Mouse (Mus musculus) forebrain, embryonic 15.5 days (tissue): ENCODE data around the gene Upp2. TPM values are rescaled to one million over a fixed set of nuclear protein-coding genes. Genes with fewer than 3 reads are reported as not detected.

Experiments
- ATAC-seq: fragments of 200-750 bp; cut with Nextera tagmentation; replicated peaks from 2 replicates; pipeline ENCODE4 v1.8.0; 2017; ENCODE audit warnings: mild to moderate bottlenecking, moderate TSS enrichment, moderate library complexity
- H3K27ac ChIP-seq: fragments of 300-500 bp; sonication (generic); replicated peaks from 2 replicates; pipeline ENCODE4 v1.5.1; 2015; ENCODE audit warnings: mild to moderate bottlenecking, inconsistent platforms
- H3K27me3 ChIP-seq: fragments of 300-500 bp; sonication (generic); 2 replicates; pipeline ENCODE4 v1.6.1; 2015; ENCODE audit warnings: inconsistent platforms
- H3K36me3 ChIP-seq: fragments of 300-500 bp; sonication (generic); 2 replicates; pipeline ENCODE4 v1.6.1; 2015; ENCODE audit warnings: mild to moderate bottlenecking, inconsistent platforms
- H3K4me1 ChIP-seq: fragments of 300-500 bp; sonication (generic); 2 replicates; pipeline ENCODE4 v1.6.1; 2015; ENCODE audit warnings: inconsistent platforms
- H3K4me2 ChIP-seq: fragments of 300-500 bp; sonication (generic); replicated peaks from 2 replicates; pipeline ENCODE4 v1.6.1; 2015; ENCODE audit warnings: mild to moderate bottlenecking, inconsistent platforms
- H3K4me3 ChIP-seq: fragments of 300-500 bp; sonication (generic); 2 replicates; pipeline ENCODE4 v1.5.1; 2015; ENCODE audit warnings: mild to moderate bottlenecking, inconsistent platforms
- H3K9ac ChIP-seq: fragments of 300-500 bp; sonication (generic); replicated peaks from 2 replicates; pipeline ENCODE4 v1.6.1; 2015; ENCODE audit warnings: mild to moderate bottlenecking, inconsistent platforms
- H3K9me3 ChIP-seq: fragments of 300-500 bp; sonication (generic); 2 replicates; pipeline ENCODE4 v1.6.1; 2016; ENCODE audit warnings: inconsistent platforms
- WGBS: fragments of 180-500 bp; shearing (Covaris S2); methylation state at CpG from one replicate; pipeline ENCODE4 v1.1.7; 2015; ENCODE audit warnings: mixed read lengths; 5-methylcytosine and 5-hydroxymethylcytosine counted together
- polyA plus RNA-seq: library from polyadenylated mRNA; unstranded; fragments of >200 nt; fragmentation: Nextera tagmentation; extraction: Ambion mirVana; gene quantifications from 2 replicates; pipeline ENCODE4 v1.2.1, GENCODE M21; 2015

Gene Upp2
- polyA plus RNA-seq, 1 experiment from 2014 or later: 14.4 TPM

DNA sequence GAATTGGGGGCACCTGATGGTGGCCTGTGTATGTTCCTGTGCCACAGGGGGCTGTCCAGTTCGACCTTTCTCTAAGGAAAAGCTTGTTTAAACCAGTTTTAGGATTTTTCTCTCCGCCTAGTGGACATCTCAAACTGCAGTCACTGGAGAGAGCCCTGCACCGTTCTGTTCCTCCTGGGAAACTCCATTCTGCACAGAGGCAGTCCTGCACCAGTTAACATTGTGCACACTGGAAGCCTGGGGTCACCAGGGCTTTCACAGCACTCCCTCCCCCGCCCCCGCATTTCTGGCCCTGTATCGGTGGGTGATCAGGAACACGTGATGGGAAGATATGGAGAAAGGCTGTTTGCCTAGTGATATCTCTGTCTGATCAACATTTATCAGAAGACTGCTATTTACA, 133.3 kb downstream of the Upp2 start:
- Histone ChIP-seq H3K36me3 (no peaks in the 10 kb centered on the region), H3K9ac (no peak overlapping the region), H3K27ac (no peak overlapping the region), H3K4me3 (no peak overlapping the region), H3K27me3 (no peaks in the 10 kb centered on the region), H3K4me1 (no peaks in the 10 kb centered on the region), H3K4me2 (no peak overlapping the region), H3K9me3 (no peaks in the 10 kb centered on the region)
- WGBS: 71% methylated on average over 7 of the region's 7 CpGs
- ATAC-seq: 0 out of 2 replicates have a peak, but pooled peaks have one; percentile 46

DNA sequence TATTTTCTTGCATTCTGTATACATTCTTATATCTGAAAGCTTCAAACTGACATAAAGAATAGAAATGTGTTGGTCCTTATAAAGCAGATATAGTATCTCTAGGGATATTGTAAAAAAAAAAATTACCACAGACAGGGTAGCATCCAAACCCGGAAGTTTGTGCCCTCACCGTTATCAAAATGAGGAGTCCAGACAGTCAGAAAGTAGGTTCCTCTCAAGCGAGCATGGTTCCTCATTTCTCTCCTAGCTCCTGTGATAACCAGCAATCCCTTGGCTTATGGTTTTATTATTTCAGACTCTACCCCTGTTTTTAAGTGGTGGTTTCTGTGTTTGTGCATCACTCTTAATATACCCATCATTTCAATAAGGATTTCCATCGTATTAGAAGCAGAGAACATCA, 134.5 kb downstream of the Upp2 start:
- ATAC-seq: no peak
- Histone ChIP-seq H3K4me2 (no peak overlapping the region), H3K4me1 (no peaks in the 10 kb centered on the region), H3K9me3 (no peaks in the 10 kb centered on the region), H3K9ac (no peak overlapping the region), H3K4me3 (no peak overlapping the region), H3K27me3 (no peaks in the 10 kb centered on the region), H3K36me3 (no peaks in the 10 kb centered on the region), H3K27ac (no peak overlapping the region)
- 92% methylated on average over 4 of the region's 4 CpGs for WGBS

DNA sequence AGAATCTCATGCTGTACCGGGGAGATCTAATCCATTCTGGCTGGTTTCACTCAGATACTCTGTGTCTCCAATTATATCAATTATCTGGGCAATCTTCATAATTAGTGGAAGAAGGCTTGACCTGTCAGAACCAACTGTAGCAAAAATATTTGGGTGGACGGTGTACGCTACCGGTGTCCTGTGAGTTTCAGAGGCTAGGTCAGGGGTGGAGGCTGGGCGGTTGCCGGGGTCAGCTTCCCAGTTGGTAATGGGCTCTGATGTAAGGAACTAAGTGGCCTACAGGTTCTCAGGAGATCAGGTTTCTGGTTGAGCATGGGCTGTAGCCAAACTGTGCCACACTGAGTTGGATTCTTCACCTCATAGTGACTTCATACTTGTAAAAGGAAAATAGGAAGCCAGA, 136.1 kb downstream of the Upp2 start:
- Histone ChIP-seq H3K4me3 (no peak overlapping the region), H3K27ac (no peak overlapping the region), H3K4me2 (no peak overlapping the region), H3K4me1 (no peaks in the 10 kb centered on the region), H3K9ac (no peak overlapping the region), H3K36me3 (no peaks in the 10 kb centered on the region), H3K9me3 (no peaks in the 10 kb centered on the region), H3K27me3 (no peaks in the 10 kb centered on the region)
- ATAC-seq: no peak
- 90% methylated on average over 6 of the region's 6 CpGs for WGBS

DNA sequence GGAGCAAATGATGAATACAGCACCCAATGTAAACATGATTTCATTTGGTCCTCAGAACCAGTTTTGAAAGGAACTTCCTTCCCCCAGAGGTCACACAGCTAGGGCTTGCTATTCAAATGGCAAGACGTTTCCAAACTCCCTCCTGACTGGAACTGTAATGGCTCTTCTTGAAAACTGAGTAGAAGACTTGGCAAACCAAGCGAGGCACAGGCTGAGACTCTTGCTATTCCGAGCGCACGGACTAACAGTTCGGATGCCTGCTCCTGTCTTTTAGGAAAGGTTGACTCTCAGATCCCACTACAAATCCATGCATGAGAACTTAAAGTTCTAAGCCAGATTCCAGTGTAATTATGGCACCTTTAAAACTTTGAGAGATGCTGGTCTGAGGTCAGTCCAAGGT, 136.5 kb downstream of the Upp2 start:
- no peak overlapping the region for H3K4me2 ChIP-seq
- H3K9me3 ChIP-seq: no peaks in the 10 kb centered on the region
- no peaks in the 10 kb centered on the region for H3K36me3 ChIP-seq
- H3K9ac ChIP-seq: no peak overlapping the region
- no peaks in the 10 kb centered on the region for H3K4me1 ChIP-seq
- no peak overlapping the region for H3K4me3 ChIP-seq
- H3K27me3 ChIP-seq: no peaks in the 10 kb centered on the region
- H3K27ac ChIP-seq: no peak overlapping the region
- WGBS: 86% methylated on average over 6 of the region's 6 CpGs
- no peak for ATAC-seq

DNA sequence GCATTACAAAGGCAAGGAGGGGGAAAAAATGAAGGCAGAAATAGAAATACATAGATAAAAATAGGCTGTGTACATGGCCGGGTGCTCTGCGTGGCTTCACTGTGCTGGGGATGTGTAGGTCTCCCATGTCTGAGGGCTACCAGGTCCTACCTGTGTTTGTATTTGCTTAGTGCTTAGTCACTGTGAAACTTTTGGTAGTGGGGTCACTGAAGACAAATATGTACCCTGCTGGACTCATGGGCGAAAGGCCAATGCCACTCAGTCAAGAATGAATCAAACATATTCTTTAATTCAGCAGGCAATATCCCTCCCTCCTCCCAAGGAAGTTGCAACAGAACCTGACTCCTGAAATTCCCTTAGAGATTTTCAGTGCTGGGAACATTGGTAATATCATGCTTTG, 137.5 kb downstream of the Upp2 start:
- H3K9ac ChIP-seq: no peak overlapping the region
- no peak overlapping the region for H3K27ac ChIP-seq
- WGBS: 86% methylated on average over 3 of the region's 3 CpGs
- no peaks in the 10 kb centered on the region for H3K4me1 ChIP-seq
- H3K4me2 ChIP-seq: no peak overlapping the region
- ATAC-seq: no peak
- H3K9me3 ChIP-seq: no peaks in the 10 kb centered on the region
- no peaks in the 10 kb centered on the region for H3K36me3 ChIP-seq
- no peak overlapping the region for H3K4me3 ChIP-seq
- H3K27me3 ChIP-seq: no peaks in the 10 kb centered on the region

DNA sequence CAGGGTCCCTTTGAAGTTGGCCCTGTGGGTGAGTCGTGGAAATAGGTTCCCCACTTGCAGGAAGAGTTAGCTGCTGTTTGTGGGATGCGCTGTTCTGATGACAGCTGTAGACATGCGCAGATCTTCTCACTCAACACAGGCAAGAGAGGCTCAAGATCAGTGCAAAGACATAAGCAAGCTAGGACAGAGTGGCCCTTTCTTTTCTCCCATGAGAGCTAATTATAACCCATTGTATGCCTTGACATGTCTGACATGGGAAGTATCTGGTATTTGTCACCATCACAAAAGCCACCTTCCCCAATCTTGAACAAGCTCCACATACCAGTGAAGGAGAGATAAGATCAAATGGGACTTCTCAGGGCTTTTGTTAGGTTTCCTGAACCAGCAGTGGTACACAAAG, 140.6 kb downstream of the Upp2 start:
- WGBS: 81% methylated on average over 3 of the region's 3 CpGs
- no peak for ATAC-seq
- no peak overlapping the region for H3K9ac ChIP-seq
- no peaks in the 10 kb centered on the region for H3K4me1 ChIP-seq
- H3K36me3 ChIP-seq: no peaks in the 10 kb centered on the region
- no peaks in the 10 kb centered on the region for H3K27me3 ChIP-seq
- H3K4me2 ChIP-seq: no peak overlapping the region
- no peaks in the 10 kb centered on the region for H3K9me3 ChIP-seq
- no peak overlapping the region for H3K27ac ChIP-seq
- no peak overlapping the region for H3K4me3 ChIP-seq

DNA sequence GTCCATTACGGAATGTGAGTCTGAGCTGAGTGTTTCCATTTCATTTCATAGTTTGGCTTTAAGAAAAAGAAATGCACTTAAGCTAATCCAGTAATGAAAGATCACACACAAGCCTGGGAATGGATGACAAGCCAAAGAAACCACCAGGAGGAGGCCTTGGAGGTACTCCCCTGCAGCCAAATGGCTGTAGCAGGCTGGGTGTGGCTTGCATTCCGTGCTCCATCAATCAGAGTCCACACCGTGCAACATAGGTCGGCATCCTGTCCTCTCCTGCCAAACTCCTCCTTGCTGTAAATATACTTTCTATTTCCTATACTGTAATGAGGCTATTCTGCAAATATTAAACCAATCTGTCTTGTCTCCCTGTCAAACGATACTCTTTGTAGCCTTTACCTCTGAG, 143.1 kb downstream of the Upp2 start:
- Histone ChIP-seq H3K4me3 (no peak overlapping the region), H3K36me3 (no peaks in the 10 kb centered on the region), H3K4me2 (no peak overlapping the region), H3K27ac (no peak overlapping the region), H3K9ac (no peak overlapping the region), H3K9me3 (no peaks in the 10 kb centered on the region), H3K27me3 (no peaks in the 10 kb centered on the region), H3K4me1 (no peaks in the 10 kb centered on the region)
- WGBS: 77% methylated on average over 5 of the region's 5 CpGs
- no peak for ATAC-seq

DNA sequence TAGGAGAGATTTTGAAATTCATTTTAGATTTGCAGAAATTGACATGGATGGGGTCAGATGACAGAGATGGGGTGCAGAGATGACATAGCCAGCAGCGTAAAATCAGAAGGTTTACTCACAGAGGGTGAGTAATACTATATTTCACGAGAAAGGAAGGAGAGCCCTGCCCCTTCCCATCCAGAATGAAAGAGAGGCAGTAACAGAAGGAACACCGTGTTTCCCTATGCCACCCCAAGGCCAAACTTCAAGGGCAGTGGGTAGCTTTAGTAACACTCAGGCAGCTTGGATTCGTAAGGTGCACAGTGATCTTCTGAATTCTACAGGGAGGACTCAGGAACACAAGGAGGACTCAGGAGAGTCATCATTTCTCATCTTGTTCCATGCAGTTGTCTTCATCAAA, 144.0 kb downstream of the Upp2 start:
- Histone ChIP-seq H3K9me3 (no peaks in the 10 kb centered on the region), H3K9ac (no peak overlapping the region), H3K36me3 (no peaks in the 10 kb centered on the region), H3K4me3 (no peak overlapping the region), H3K27ac (no peak overlapping the region), H3K4me2 (no peak overlapping the region), H3K4me1 (no peaks in the 10 kb centered on the region), H3K27me3 (no peaks in the 10 kb centered on the region)
- no peak for ATAC-seq
- WGBS: 89% methylated on average over 4 of the region's 4 CpGs

DNA sequence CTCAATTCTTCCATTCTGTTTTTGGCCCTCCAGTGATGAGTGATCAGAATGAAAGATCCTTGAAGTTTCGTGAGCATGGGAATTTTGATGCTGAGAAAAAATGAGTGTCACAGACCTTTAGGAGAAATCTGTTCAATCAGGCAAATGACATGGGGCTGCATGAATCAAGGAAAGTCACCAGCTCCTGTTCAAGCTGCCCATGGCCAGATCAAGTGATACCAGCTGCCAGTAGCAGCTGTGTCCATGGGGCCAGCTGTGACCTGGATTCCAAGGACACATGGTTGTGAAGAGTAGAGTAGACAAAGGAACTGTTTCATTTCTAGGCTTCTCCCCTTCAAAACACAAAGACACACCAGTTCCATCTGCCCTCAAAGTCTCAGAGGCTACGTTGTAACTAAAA, 144.4 kb downstream of the Upp2 start:
- ATAC-seq: no peak
- Histone ChIP-seq H3K4me3 (no peak overlapping the region), H3K9ac (no peak overlapping the region), H3K36me3 (no peaks in the 10 kb centered on the region), H3K9me3 (no peaks in the 10 kb centered on the region), H3K27ac (no peak overlapping the region), H3K27me3 (no peaks in the 10 kb centered on the region), H3K4me1 (no peaks in the 10 kb centered on the region), H3K4me2 (no peak overlapping the region)
- WGBS: 71% methylated on average over 2 of the region's 2 CpGs

DNA sequence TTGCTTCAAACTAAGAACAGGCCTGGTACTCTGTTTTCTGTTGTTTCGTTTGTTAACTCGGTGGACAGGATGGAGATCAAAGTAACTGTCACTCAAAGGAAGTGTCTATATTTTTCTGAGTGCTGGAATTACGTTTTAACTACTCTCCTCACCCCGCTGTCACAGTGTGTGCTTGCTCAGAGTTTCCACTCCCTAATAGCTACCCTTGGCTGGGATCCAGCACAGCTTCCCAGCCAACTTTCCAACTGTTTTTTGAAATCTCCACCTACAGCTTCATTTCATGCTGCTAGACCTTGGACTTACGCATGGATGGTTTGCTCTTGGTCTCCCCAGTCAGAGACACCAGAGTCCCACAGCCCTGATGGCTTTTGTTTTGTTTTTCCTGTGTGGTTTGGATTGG, 144.8 kb downstream of the Upp2 start:
- 0 out of 2 replicates have a peak, but pooled peaks have one; percentile 23 for ATAC-seq

DNA sequence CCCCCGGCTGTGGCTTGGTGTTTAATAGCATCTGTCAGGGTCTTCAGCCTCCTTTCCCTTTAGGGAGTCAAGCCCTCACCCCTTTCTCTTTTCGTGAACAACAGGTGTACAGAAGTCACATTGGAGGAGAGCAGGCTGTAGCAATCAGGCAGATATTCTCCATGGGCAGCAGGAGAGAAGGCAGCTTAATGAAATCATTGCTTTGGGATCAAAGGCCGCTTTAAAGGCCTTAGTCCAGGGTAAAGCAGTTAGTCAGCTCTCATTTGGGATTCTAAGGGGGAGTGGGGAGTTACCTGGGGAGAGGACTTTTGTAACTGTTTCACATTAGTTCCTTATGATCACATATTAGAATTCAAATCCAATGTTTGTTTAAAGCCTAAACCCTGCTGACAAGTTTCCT, 150.8 kb downstream of the Upp2 start:
- Histone ChIP-seq H3K4me3 (no peak overlapping the region), H3K4me2 (no peak overlapping the region), H3K9me3 (peaks cover 9% of the 10 kb centered on the region; the same call in 1 of the 2 replicates), H3K9ac (no peak overlapping the region), H3K4me1 (no peaks in the 10 kb centered on the region), H3K27ac (no peak overlapping the region), H3K27me3 (no peaks in the 10 kb centered on the region), H3K36me3 (no peaks in the 10 kb centered on the region)
- WGBS: 42% methylated on average over 3 of the region's 3 CpGs
- ATAC-seq: no peak

More for the DNA sequence above, 144.8 kb downstream of the Upp2 start:
- no peaks in the 10 kb centered on the region for H3K9me3 ChIP-seq
- H3K27me3 ChIP-seq: no peaks in the 10 kb centered on the region
- no peak overlapping the region for H3K4me3 ChIP-seq
- WGBS: 19% methylated on average over 5 of the region's 5 CpGs
- no peaks in the 10 kb centered on the region for H3K4me1 ChIP-seq
- H3K9ac ChIP-seq: no peak overlapping the region
- H3K27ac ChIP-seq: no peak overlapping the region
- no peaks in the 10 kb centered on the region for H3K36me3 ChIP-seq
- no peak overlapping the region for H3K4me2 ChIP-seq

DNA sequence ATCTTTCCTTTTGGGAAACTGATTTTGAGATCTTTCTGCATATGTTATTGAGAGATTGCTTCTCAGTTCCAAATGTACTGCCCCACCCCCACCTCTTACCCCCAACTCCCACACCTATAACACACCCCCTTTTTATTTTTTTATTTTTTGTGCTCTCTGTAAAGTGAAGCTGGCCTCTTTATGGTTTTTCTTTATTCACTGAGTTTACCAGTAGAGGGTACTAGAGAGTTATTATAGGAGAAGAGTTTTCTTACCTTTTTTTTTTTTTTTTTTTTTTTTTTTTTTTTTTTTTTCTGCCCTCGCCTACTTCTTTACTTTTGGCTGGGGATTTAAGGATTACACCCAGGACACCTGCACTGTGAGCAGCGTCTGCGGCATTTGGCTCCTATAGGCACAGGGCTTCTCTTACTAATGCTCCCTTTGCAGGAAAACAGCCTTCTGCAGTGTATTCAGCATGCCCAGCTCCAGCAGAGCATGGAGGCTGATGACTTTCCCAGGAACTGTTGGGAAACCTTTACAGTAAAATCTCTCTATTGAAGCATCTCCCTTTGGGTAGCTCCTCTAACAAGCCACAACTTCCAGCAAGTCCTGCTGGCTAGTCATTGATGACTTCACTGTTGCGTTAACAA, 170.2 kb downstream of the Upp2 start:
- 25% methylated on average over 4 of the region's 4 CpGs for WGBS
- no peak; the same call in 1 of the 2 replicates for ATAC-seq
- H3K4me2 ChIP-seq: no peak overlapping the region

DNA sequence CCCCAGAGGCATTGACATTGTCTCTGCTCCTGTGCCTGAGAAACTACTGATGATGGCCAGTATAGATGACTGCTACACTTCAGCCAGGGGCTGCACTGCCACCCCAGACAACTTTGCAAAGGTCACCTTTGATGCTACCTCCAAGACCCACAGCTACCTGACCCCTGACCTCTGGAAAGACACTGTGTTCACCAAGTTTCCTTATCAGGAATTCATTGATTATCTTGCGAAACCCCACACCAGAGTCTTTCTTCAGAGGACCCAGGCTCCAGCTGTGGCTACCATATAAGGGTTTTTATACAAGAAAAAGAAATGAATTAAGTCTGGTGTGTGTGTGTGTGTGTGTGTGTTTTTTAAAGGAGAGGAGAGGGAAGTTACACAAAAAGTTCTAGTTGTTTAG, 174.1 kb downstream of the Upp2 start:
- H3K9ac ChIP-seq: no peak overlapping the region
- WGBS: 94% methylated on average over 1 of the region's 1 CpGs
- H3K4me1 ChIP-seq: no peaks in the 10 kb centered on the region
- H3K4me3 ChIP-seq: no peak overlapping the region
- H3K4me2 ChIP-seq: no peak overlapping the region
- no peaks in the 10 kb centered on the region for H3K27me3 ChIP-seq
- H3K9me3 ChIP-seq: no peaks in the 10 kb centered on the region
- H3K36me3 ChIP-seq: no peaks in the 10 kb centered on the region
- no peak for ATAC-seq
- no peak overlapping the region for H3K27ac ChIP-seq

More for the DNA sequence above, 170.2 kb downstream of the Upp2 start:
- no peaks in the 10 kb centered on the region for H3K27me3 ChIP-seq
- no peaks in the 10 kb centered on the region for H3K4me1 ChIP-seq
- no peak overlapping the region for H3K9ac ChIP-seq
- H3K27ac ChIP-seq: no peak overlapping the region
- no peaks in the 10 kb centered on the region for H3K9me3 ChIP-seq
- no peaks in the 10 kb centered on the region for H3K36me3 ChIP-seq
- no peak overlapping the region for H3K4me3 ChIP-seq
